Mouse (Mus musculus) bone marrow macrophage, adult 2 months (primary cell): ENCODE results near the gene Adamts17.

Experiments
- CTCF ChIP-seq: IDR thresholded peaks from 2 replicates; pipeline ENCODE4 v1.5.1; 2012; ENCODE audit warnings: low read depth, mild to moderate bottlenecking, low read length, moderate library complexity
- POLR2A ChIP-seq: IDR thresholded peaks from 2 replicates; pipeline ENCODE4 v1.6.1; 2012; ENCODE audit warnings: mild to moderate bottlenecking, low read depth, low read length, borderline replicate concordance

GRCm38 (mm10) chr7:67035246-67035645 is 195.7 kb downstream of the Adamts17 start:
- TF ChIP-seq CTCF (no peak), POLR2A (no peak)
